Mouse (Mus musculus): ENCODE measurements around the gene Mcm7. TPM values are rescaled to one million over a fixed set of nuclear protein-coding genes. Genes with fewer than 3 reads are reported as not detected.

Mcm7 gene
- polyA plus RNA-seq, 1 experiment from 2014 or later, result 282 TPM

DNA sequence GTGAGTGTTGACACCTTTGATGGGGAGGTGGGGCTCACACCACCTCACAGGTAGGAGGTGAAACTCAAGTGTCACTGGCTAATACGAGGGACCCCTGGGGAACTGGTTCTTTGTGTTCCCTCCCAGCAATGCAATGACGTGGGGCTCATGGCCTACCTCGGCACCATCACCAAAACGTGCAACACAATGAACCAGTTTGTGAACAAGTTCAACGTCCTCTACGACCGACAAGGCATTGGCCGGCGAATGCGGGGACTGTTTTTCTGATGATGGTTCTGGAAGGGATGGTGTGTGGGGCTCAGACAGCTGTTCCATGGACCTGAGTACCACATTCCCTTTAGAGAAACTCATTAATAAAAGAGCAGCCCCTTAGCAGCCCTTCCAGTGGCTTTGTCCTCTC is 8.6 kb downstream of the Mcm7 start:
- H3K9ac ChIP-seq (ENCODE audit: low read length), result no peak overlapping the region
- peaks cover 7% of the 10 kb centered on the region; the same call in 1 of the 2 replicates for H3K4me1 ChIP-seq (ENCODE audit: control insufficient read depth, insufficient read depth, low read length)
- H3K36me3 ChIP-seq (ENCODE audit: control insufficient read depth, insufficient read depth, low read length), result peaks cover 27% of the 10 kb centered on the region
- DNase-seq (ENCODE audit: low spot score), result no peak
- 71% methylated on average over 10 of the region's 10 CpGs for WGBS
- H3K4me2 ChIP-seq (ENCODE audit: low read depth), result no peak overlapping the region
- ATAC-seq (ENCODE audit: insufficient read depth, low FRiP score, low TSS enrichment), result no peak
- no peak overlapping the region for H3K27ac ChIP-seq (ENCODE audit: low read depth, low read length)
- no peaks in the 10 kb centered on the region for H3K27me3 ChIP-seq (ENCODE audit: control insufficient read depth, insufficient read depth, low read length)
- no peak overlapping the region for H3K4me3 ChIP-seq (ENCODE audit: low read depth, low read length)
- H3K9me3 ChIP-seq (ENCODE audit: control insufficient read depth, low read length), result no peaks in the 10 kb centered on the region

DNA sequence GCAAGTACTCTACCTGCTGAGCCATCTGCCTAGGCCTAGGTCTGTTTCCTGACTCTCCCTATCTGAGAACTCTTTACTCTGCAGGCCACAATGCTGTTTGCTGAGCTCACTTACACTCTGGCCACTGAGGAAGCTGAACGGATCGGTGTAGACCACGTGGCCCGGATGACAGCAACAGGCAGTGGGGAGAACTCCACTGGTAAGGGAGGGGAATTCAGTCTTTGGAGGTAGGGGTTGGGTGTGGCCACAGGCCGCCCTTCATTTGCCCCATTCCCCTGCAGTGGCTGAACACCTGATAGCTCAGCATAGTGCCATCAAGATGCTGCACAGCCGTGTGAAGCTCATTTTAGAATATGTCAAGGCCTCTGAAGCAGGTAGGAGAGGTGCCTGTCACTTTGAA is 9.2 kb downstream of the Mcm7 start:
- H3K27me3 ChIP-seq (ENCODE audit: control insufficient read depth, insufficient read depth, low read length), result no peaks in the 10 kb centered on the region
- H3K4me1 ChIP-seq (ENCODE audit: control insufficient read depth, insufficient read depth, low read length), result peaks cover 7% of the 10 kb centered on the region; the same call in 1 of the 2 replicates
- no peaks in the 10 kb centered on the region for H3K9me3 ChIP-seq (ENCODE audit: control insufficient read depth, low read length)
- peaks cover 23% of the 10 kb centered on the region for H3K36me3 ChIP-seq (ENCODE audit: control insufficient read depth, insufficient read depth, low read length)
- ATAC-seq (ENCODE audit: insufficient read depth, low FRiP score, low TSS enrichment) (no peak), DNase-seq (ENCODE audit: low spot score) (no peak)
- 73% methylated on average over 6 of the region's 6 CpGs for WGBS
- H3K4me2 ChIP-seq (ENCODE audit: low read depth), result no peak overlapping the region
- H3K9ac ChIP-seq (ENCODE audit: low read length), result no peak overlapping the region
- no peak overlapping the region for H3K27ac ChIP-seq (ENCODE audit: low read depth, low read length)
- H3K4me3 ChIP-seq (ENCODE audit: low read depth, low read length), result no peak overlapping the region; the same call in 1 of the 2 replicates

DNA sequence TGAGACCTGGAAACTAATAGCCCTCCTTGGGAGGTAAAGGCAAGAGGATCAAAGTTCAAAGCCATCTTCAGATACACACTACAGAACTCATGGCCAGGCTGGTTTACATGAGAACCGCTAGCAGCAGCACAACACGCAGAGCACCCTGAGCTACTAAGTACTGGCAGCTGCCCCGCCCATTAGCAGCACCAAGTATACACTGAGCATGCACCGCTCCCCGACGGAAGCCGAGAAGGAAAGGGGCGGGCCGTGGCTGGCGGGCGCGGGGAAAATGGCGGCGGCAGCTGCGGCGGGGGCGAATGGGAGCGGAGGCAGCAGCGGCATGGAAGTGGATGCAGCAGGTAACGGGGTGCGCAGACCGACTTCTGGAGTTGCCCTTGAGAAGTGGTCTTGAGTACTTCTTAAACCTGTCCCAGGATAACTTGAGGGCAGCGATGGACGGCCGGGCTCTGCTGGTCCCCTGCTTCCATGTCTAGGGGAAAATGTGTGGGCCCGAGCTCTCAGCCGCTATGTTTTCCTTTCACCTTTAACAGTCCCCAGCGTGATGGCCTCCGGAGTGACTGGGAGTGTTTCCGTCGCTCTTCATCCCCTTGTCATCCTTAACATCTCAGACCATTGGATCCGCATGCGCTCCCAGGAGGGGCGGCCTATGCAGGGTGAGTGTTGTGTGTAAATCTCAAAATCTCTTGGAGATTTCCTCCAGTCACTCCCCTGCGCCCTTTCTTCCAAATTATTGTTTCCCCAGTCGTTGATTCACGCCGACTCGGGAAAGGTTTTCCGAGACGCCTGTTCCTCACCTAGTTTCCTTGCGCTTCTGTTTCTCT is 11.2 kb downstream of the Mcm7 start, which contains the start of gene Cops6:
TSS of gene Cops6 (plus strand) at position 230 of the 824 bp plus-strand sequence.
- Histone ChIP-seq H3K4me1 (ENCODE audit: control insufficient read depth, insufficient read depth, low read length) (peaks cover 7% of the 10 kb centered on the region; the same call in 1 of the 2 replicates), H3K4me3 (ENCODE audit: low read depth, low read length) (peak within 1 kb of the TSS; percentile 83), H3K4me2 (ENCODE audit: low read depth) (peak within 1 kb of the TSS; percentile 60), H3K9me3 (ENCODE audit: control insufficient read depth, low read length) (no peaks in the 10 kb centered on the region), H3K9ac (ENCODE audit: low read length) (peak within 1 kb of the TSS; percentile 81), H3K27ac (ENCODE audit: low read depth, low read length) (0 out of 2 replicates have a peak within 1 kb of the TSS, but pooled peaks have one; percentile 27), H3K36me3 (ENCODE audit: control insufficient read depth, insufficient read depth, low read length) (peaks cover 17% of the 10 kb centered on the region), H3K27me3 (ENCODE audit: control insufficient read depth, insufficient read depth, low read length) (no peaks in the 10 kb centered on the region)
- under 1% methylated on average over 42 of the region's 42 CpGs for WGBS
- ATAC-seq (ENCODE audit: insufficient read depth, low FRiP score, low TSS enrichment) (peak; percentile 94), DNase-seq (ENCODE audit: low spot score) (peak; percentile 93)

DNA sequence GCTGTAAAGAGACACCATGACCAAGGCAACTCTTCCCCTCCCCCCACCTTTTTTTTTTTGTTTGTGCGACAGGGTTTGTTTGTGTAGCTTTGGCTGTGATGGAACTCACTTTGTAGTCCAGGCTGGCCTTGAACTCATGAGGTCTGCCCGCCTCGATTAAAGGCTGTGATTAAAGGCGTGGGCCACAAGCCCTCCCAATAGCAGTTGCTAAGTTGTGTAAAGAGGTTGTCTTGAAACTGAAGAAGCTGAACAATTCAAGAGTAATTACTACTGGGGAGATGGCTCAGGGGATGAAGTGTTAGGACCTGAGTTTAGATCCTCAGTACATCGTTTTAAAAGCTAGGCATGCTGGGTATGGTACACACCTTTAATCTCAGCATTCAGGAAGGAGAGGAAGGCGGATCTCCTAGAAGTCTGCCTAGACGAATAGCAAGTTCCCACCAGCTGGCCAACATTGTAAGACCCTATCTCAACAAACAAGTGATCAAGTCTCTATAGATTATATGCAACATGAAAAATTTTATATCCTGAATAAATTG is 11.9 kb downstream of the Mcm7 start:
- no peak for ATAC-seq (ENCODE audit: insufficient read depth, low FRiP score, low TSS enrichment)
- Histone ChIP-seq H3K27me3 (ENCODE audit: control insufficient read depth, insufficient read depth, low read length) (no peaks in the 10 kb centered on the region), H3K4me1 (ENCODE audit: control insufficient read depth, insufficient read depth, low read length) (peaks cover 7% of the 10 kb centered on the region; the same call in 1 of the 2 replicates), H3K4me3 (ENCODE audit: low read depth, low read length) (peak overlapping the region; percentile 83), H3K36me3 (ENCODE audit: control insufficient read depth, insufficient read depth, low read length) (peaks cover 12% of the 10 kb centered on the region), H3K27ac (ENCODE audit: low read depth, low read length) (no peak overlapping the region), H3K9ac (ENCODE audit: low read length) (peak overlapping the region; percentile 81; the same call in 1 of the 2 replicates), H3K9me3 (ENCODE audit: control insufficient read depth, low read length) (no peaks in the 10 kb centered on the region), H3K4me2 (ENCODE audit: low read depth) (peak overlapping the region; percentile 60)
- DNase-seq (ENCODE audit: low spot score), result no peak
- WGBS, result 72% methylated on average over 7 of the region's 7 CpGs

DNA sequence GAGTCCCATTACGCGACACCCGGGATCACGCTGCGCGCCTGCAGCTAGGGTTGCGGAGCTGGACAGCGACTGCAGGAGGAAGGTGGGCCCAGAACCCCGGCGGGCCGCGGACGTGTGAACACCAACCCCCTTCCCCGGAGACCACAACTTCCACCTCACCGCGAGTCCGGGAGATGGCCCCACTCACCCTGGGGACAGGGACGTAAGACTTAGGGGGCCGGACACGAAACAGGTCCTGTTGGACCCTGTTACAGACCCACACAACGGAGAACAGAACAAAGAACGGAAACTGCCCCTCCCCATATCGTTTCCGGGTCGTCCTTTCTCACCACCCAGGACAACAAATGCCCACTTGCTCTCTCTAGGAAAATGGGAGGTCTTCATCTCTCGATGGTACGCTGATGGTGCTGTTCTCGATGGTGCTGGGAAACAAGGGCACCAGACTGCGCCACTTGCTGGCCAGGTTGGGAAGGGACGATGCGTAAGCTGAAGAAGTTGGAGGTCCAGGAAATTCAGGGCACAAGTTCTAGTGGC is 16.7 kb downstream of the Mcm7 start, which contains the start of gene Zfp113:
TSS of gene Zfp113 (minus strand) at position 302 of the 534 bp plus-strand sequence.
- under 1% methylated on average over 31 of the region's 31 CpGs for WGBS
- peak within 1 kb of the TSS; percentile 95 for H3K9ac ChIP-seq (ENCODE audit: low read length)
- H3K4me3 ChIP-seq (ENCODE audit: low read depth, low read length), result peak within 1 kb of the TSS; percentile 73
- peak within 1 kb of the TSS; percentile 95 for H3K27ac ChIP-seq (ENCODE audit: low read depth, low read length)
- H3K36me3 ChIP-seq (ENCODE audit: control insufficient read depth, insufficient read depth, low read length), result peaks cover 4% of the 10 kb centered on the region
- DNase-seq (ENCODE audit: low spot score) (peak; percentile 89), ATAC-seq (ENCODE audit: insufficient read depth, low FRiP score, low TSS enrichment) (peak; percentile 97)
- H3K4me1 ChIP-seq (ENCODE audit: control insufficient read depth, insufficient read depth, low read length), result no peaks in the 10 kb centered on the region; the same call in 1 of the 2 replicates
- peak within 1 kb of the TSS; percentile 68 for H3K4me2 ChIP-seq (ENCODE audit: low read depth)
- H3K27me3 ChIP-seq (ENCODE audit: control insufficient read depth, insufficient read depth, low read length), result no peaks in the 10 kb centered on the region
- no peaks in the 10 kb centered on the region for H3K9me3 ChIP-seq (ENCODE audit: control insufficient read depth, low read length)

DNA sequence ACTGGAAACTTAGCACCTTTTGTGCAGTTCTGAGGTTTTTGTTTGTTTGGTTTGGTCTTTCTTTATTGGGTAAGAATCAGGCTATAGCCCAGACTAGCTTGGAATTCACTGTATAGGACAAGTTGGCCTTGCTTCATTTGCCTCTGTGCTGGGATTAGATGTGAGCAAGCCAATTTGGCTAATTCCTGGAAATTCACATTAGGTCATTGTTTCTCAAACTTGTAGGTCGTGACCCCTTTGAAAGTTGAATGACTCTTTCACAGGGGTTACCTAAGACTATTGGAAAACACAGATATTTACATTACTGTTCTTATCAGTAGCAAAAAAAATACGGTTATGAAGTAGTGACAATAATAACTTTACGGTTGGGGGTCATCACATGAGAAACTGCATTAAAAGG is 17.8 kb downstream of the Mcm7 start:
- WGBS, result 87% methylated on average over 3 of the region's 3 CpGs
- DNase-seq (ENCODE audit: low spot score) (no peak), ATAC-seq (ENCODE audit: insufficient read depth, low FRiP score, low TSS enrichment) (no peak)
- peak overlapping the region; percentile 95 for H3K9ac ChIP-seq (ENCODE audit: low read length)
- H3K4me2 ChIP-seq (ENCODE audit: low read depth), result peak overlapping the region; percentile 68
- H3K4me1 ChIP-seq (ENCODE audit: control insufficient read depth, insufficient read depth, low read length), result no peaks in the 10 kb centered on the region
- peak overlapping the region; percentile 73 for H3K4me3 ChIP-seq (ENCODE audit: low read depth, low read length)
- no peaks in the 10 kb centered on the region for H3K27me3 ChIP-seq (ENCODE audit: control insufficient read depth, insufficient read depth, low read length)
- no peaks in the 10 kb centered on the region for H3K9me3 ChIP-seq (ENCODE audit: control insufficient read depth, low read length)
- H3K27ac ChIP-seq (ENCODE audit: low read depth, low read length), result no peak overlapping the region
- H3K36me3 ChIP-seq (ENCODE audit: control insufficient read depth, insufficient read depth, low read length), result peaks cover 7% of the 10 kb centered on the region

DNA sequence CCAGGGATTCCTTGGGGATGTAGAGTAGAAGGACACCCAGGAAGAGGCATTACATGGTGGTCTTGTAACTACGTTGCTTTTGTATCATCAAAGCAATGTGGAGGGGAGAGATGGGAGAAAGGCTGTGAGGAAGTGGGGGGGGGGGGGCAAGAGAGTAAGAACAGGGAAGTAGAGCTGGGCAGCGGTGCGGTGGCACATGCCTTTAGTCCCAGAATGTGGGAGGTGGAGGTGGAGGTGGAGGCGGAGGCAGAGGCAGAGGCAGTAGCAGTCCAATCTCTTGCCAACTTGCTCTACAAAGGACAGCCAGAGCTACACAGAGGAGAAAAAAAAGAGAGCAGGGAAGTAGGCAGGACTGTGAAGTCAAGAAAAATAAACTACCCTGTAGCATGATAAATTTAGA is 33.6 kb downstream of the Mcm7 start:
- no peak for ATAC-seq (ENCODE audit: insufficient read depth, low FRiP score, low TSS enrichment)
- WGBS, result 82% methylated on average over 4 of the region's 4 CpGs

DNA sequence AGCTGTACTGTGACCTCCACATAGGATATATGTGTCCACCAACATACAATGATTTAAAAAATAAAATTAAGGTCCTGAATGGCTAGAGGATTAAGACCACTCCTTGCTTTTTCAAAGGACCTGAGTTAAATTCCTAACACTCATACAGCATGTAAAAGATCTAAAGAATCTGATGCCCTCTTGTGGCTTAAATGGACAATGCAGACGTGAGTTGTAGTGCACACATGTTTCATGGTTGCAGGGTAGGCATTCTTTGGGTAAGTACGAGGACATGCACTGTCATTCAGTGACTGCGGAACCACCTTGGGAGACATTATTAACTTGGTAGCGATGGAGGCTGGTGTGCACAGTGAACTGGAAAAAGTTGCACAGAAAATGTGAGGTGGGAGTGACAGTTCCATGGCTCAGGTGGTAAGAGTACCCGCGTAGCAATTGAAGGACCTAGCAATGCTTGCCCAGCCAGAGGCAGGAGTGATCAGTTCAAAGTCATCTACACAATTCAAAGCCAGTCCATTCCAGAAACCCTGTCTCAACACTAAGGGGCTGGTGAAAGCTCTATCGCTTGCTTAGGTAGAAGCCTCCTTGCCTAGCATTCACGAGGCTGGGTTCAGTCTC is 34.2 kb downstream of the Mcm7 start:
- Histone ChIP-seq H3K4me1 (ENCODE audit: control insufficient read depth, insufficient read depth, low read length) (no peaks in the 10 kb centered on the region), H3K36me3 (ENCODE audit: control insufficient read depth, insufficient read depth, low read length) (peaks cover 12% of the 10 kb centered on the region; the same call in 1 of the 2 replicates), H3K9me3 (ENCODE audit: control insufficient read depth, low read length) (no peaks in the 10 kb centered on the region), H3K27ac (ENCODE audit: low read depth, low read length) (no peak overlapping the region), H3K4me3 (ENCODE audit: low read depth, low read length) (no peak overlapping the region), H3K4me2 (ENCODE audit: low read depth) (no peak overlapping the region), H3K27me3 (ENCODE audit: control insufficient read depth, insufficient read depth, low read length) (no peaks in the 10 kb centered on the region), H3K9ac (ENCODE audit: low read length) (no peak overlapping the region)
- ATAC-seq (ENCODE audit: insufficient read depth, low FRiP score, low TSS enrichment) (no peak; the same call in 1 of the 2 replicates), DNase-seq (ENCODE audit: low spot score) (peak; percentile 43)
- 66% methylated on average over 8 of the region's 8 CpGs for WGBS

More for the DNA sequence above, 33.6 kb downstream of the Mcm7 start:
- peaks cover 7% of the 10 kb centered on the region; the same call in 1 of the 2 replicates for H3K36me3 ChIP-seq (ENCODE audit: control insufficient read depth, insufficient read depth, low read length)
- no peaks in the 10 kb centered on the region for H3K4me1 ChIP-seq (ENCODE audit: control insufficient read depth, insufficient read depth, low read length)
- no peaks in the 10 kb centered on the region for H3K9me3 ChIP-seq (ENCODE audit: control insufficient read depth, low read length)
- H3K27ac ChIP-seq (ENCODE audit: low read depth, low read length), result no peak overlapping the region
- no peak for DNase-seq (ENCODE audit: low spot score)
- H3K4me2 ChIP-seq (ENCODE audit: low read depth), result no peak overlapping the region
- no peak overlapping the region for H3K9ac ChIP-seq (ENCODE audit: low read length)
- H3K4me3 ChIP-seq (ENCODE audit: low read depth, low read length), result no peak overlapping the region
- H3K27me3 ChIP-seq (ENCODE audit: control insufficient read depth, insufficient read depth, low read length), result no peaks in the 10 kb centered on the region

Data from neural tube, embryonic 11.5 days (tissue).